Mouse (Mus musculus): ENCODE data around the gene Smco2. TPM values are rescaled to one million over a fixed set of nuclear protein-coding genes. Genes with fewer than 3 reads are reported as not detected.

Gene Smco2
- total and polyA plus RNA-seq, 3 experiments: not detected

DNA sequence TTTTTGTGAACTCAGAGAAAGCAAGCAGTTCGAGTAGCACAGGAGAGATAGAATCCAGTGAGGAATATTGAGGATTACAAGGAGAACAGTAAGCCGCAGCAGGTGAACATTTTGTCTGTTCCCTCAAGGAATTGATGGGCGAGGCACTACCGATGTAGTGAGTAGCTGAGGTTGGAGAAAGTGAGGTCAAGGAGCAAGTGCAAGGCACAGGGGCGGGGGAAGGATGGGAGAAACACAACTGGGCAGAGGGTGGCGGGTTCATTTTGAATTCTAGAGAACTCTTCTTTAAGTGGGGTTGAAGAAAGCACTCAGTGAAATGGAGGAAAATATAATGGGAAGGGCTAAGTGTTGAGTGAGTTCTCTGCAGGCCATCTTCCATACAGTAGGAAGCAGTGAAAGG, 48.8 kb downstream of the Smco2 start:
- Histone ChIP-seq H3K9me3 (replicated peaks; ENCODE audit: insufficient read depth, low read length) (no peaks in the 10 kb centered on the region), H3K4me1 (ENCODE audit: control insufficient read depth in 1 of 2, insufficient read depth in 2 of 2, low read length in 2 of 2) (no peaks in the 10 kb centered on the region), H3K27me3 (ENCODE audit: control insufficient read depth in 1 of 2, insufficient read depth in 2 of 2, low read length in 2 of 2) (no peaks in the 10 kb centered on the region), H3K36me3 (ENCODE audit: control insufficient read depth in 1 of 2, insufficient read depth in 2 of 2, low read length in 2 of 2) (no peaks in the 10 kb centered on the region), H3K79me2 (ENCODE audit: control insufficient read depth, insufficient read depth, low read length, poor library complexity) (no peaks in the 10 kb centered on the region), H3K27ac (ENCODE audit: control insufficient read depth, low read depth, low read length) (no peak overlapping the region), H3K4me3 (ENCODE audit: control insufficient read depth in 1 of 2, insufficient read depth in 1 of 2, low read depth in 2 of 2, low read length in 2 of 2) (no peak overlapping the region), H3K9ac (ENCODE audit: control insufficient read depth, low read depth, low read length, poor library complexity, severe bottlenecking) (no peak overlapping the region)
- no peak for DNase-seq (ENCODE audit: low read depth, low spot score)
- no peak for TF ChIP-seq NELFE (IDR thresholded peaks at IDR 0.05; ENCODE audit: low read depth, low read length)
- TF ChIP-seq POLR2AphosphoS2 (IDR thresholded peaks at IDR 0.05; ENCODE audit: low read length): no peak
- no peak for TF ChIP-seq NRF1 (IDR thresholded peaks at IDR 0.05; ENCODE audit: insufficient read depth, low read depth, low read length, poor library complexity, severe bottlenecking)
- no peak for TF ChIP-seq ZNF384 (IDR thresholded peaks at IDR 0.05; ENCODE audit: low read depth, low read length)
- no peak for TF ChIP-seq BHLHE40 (IDR thresholded peaks at IDR 0.05; ENCODE audit: borderline replicate concordance, low read depth, low read length)
- TF ChIP-seq CHD2 (IDR thresholded peaks at IDR 0.05; ENCODE audit: low read length): no peak
- no peak for TF ChIP-seq KAT2A (conservative IDR thresholded peaks at IDR 0.05; ENCODE audit: low read depth, low read length)
- TF ChIP-seq JUND (IDR thresholded peaks at IDR 0.05; ENCODE audit: low read depth, low read length): no peak
- no peak for TF ChIP-seq MAX (IDR thresholded peaks at IDR 0.05; ENCODE audit: low read length)
- no peak for TF ChIP-seq TBP (IDR thresholded peaks at IDR 0.05; ENCODE audit: low read depth, low read length)
- no peak for TF ChIP-seq POLR2AphosphoS5 (IDR thresholded peaks at IDR 0.05; ENCODE audit: borderline replicate concordance, low read depth, low read length)
- TF ChIP-seq TAL1 (IDR thresholded peaks at IDR 0.05; ENCODE audit: low read length): no peak
- no peak for TF ChIP-seq SIN3A (IDR thresholded peaks at IDR 0.05; ENCODE audit: low read length)
- no peak for TF ChIP-seq ELF1 (IDR thresholded peaks at IDR 0.05; ENCODE audit: low read depth, low read length)
- TF ChIP-seq RCOR1 (IDR thresholded peaks at IDR 0.05; ENCODE audit: low read depth, low read length): no peak
- TF ChIP-seq ZKSCAN1 (IDR thresholded peaks at IDR 0.05; ENCODE audit: low read depth, low read length): no peak
- no peak for TF ChIP-seq CHD1 (IDR thresholded peaks at IDR 0.05; ENCODE audit: low read depth, low read length)
- no peak for TF ChIP-seq MAFK (IDR thresholded peaks at IDR 0.05; ENCODE audit: borderline replicate concordance, low read depth, low read length)
- no peak for TF ChIP-seq MEF2A (IDR thresholded peaks at IDR 0.05; ENCODE audit: extremely low read depth, insufficient replicate concordance, low read depth, low read length, poor library complexity, severe bottlenecking)
- TF ChIP-seq USF1 (IDR thresholded peaks at IDR 0.05; ENCODE audit: low read depth, low read length): no peak

GRCm38 (mm10) chr6:146899647-146900046, 49.7 kb downstream of the Smco2 start:
- Histone ChIP-seq H3K4me3 (ENCODE audit: control insufficient read depth in 1 of 2, insufficient read depth in 1 of 2, low read depth in 2 of 2, low read length in 2 of 2) (no peak overlapping the region), H3K36me3 (ENCODE audit: control insufficient read depth in 1 of 2, insufficient read depth in 2 of 2, low read length in 2 of 2) (no peaks in the 10 kb centered on the region), H3K9ac (ENCODE audit: control insufficient read depth, low read depth, low read length, poor library complexity, severe bottlenecking) (no peak overlapping the region), H3K27ac (ENCODE audit: control insufficient read depth, low read depth, low read length) (no peak overlapping the region), H3K79me2 (ENCODE audit: control insufficient read depth, insufficient read depth, low read length, poor library complexity) (no peaks in the 10 kb centered on the region), H3K9me3 (replicated peaks; ENCODE audit: insufficient read depth, low read length) (no peaks in the 10 kb centered on the region), H3K27me3 (ENCODE audit: control insufficient read depth in 1 of 2, insufficient read depth in 2 of 2, low read length in 2 of 2) (no peaks in the 10 kb centered on the region), H3K4me1 (ENCODE audit: control insufficient read depth in 1 of 2, insufficient read depth in 2 of 2, low read length in 2 of 2) (no peaks in the 10 kb centered on the region)
- TF ChIP-seq BHLHE40 (IDR thresholded peaks at IDR 0.05; ENCODE audit: borderline replicate concordance, low read depth, low read length): no peak
- no peak for DNase-seq (ENCODE audit: low read depth, low spot score)
